Mouse (Mus musculus) left cerebral cortex, adult 6 months (tissue): ENCODE measurements around the gene Olfr693. TPM values are rescaled to one million over a fixed set of nuclear protein-coding genes. Genes with fewer than 3 reads are reported as not detected.

Experiments
- long read RNA-seq, 2 experiments: library from polyadenylated mRNA; unstranded; transcript quantifications; one replicate each; pipeline ENCODE4 v2.0.0; 2019 to 2020
- polyA plus RNA-seq: library from polyadenylated mRNA; unstranded; fragments of <200 nt; fragmentation: Nextera tagmentation; gene quantifications from 2 replicates; pipeline ENCODE4 v1.2.3, GENCODE M21; 2021

Gene Olfr693
- polyA plus RNA-seq: not detected in 2 replicates
- long read RNA-seq, experiment 1: 0 reads
- long read RNA-seq, experiment 2: 0 reads

DNA sequence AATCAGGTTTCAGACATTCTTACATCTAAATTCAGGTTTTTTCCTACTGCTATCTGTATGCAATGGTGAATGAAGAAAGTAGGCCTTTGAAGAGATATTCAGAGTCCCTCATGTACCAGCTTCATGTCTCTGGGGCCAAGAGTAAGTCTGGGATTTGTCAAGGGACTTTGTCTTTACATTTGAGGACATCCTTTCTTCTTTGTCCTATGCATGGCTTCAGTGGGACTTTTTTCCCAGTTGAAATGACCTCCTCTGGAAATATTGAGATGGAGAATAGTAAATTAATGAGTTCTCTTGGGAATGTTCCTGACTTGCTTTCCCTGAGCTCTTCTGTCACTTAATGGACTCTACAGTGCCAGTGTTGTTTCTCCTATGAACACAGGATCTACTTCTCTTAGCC, at the start of gene Olfr693:
Olfr693 (minus strand) TSS at position 101 of the 400 bp plus-strand sequence.

DNA sequence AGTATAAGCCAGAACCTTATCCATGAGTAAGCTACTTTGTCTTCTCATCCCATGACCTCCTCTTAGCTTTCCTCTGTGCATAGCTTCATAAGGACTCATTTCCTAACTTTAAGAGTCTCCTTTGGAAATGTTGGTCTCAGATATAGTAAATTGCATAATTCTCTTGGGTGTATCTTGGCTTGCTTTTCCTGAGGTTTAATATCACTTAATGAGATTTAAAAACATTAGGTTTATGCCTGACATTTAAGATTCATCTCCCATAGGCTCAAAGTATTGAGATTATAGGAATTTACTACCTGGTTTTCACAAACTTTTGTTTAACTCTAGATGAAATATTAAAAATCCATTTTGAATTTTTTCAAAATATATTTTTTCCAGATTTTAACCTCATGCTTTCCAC, 35.9 kb upstream of the Olfr693 start, which contains the start of gene Olfr695:
Olfr695 (minus strand) TSS at position 101 of the 400 bp plus-strand sequence.

DNA sequence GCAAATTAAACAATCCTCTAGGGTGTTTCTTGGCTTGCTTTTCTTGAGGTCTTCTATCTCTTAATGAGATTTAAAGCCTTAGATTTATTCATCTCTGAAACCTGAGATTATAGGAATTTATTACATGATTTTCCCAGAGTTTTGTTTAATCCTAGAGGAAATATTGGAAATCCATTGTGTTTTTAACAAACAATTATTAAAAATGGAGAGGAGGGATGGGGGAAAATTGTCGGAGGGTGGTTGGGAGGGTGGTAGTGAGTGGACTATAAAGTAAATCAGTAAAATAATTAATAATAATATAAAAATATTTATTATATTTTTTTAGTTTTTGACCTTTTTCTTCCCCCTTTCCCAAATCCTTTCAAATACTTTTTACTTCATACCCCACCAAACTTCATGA, 11.3 kb upstream of the Olfr693 start, which contains the start of gene Olfr694:
Olfr694 (minus strand) TSS at position 101 of the 400 bp plus-strand sequence.

Other genes starting within 250 kb of the Olfr693 start
- not detected in 2 replicates for gene Olfr694, start 11.2 kb upstream of the Olfr693 start, polyA plus RNA-seq
- gene Olfr695, start 35.8 kb upstream of the Olfr693 start, polyA plus RNA-seq: not detected in 2 replicates
- not detected in 2 replicates for gene Olfr697, start 61.9 kb upstream of the Olfr693 start, polyA plus RNA-seq
- gene Olfr698, start 74.8 kb upstream of the Olfr693 start, polyA plus RNA-seq: not detected in 2 replicates
- gene Olfr699, start 112.6 kb upstream of the Olfr693 start, polyA plus RNA-seq: not detected in 2 replicates
- not detected in 2 replicates for gene Olfr700, start 128.2 kb upstream of the Olfr693 start, polyA plus RNA-seq
- not detected in 2 replicates for gene Olfr701, start 133.5 kb upstream of the Olfr693 start, polyA plus RNA-seq
- not detected in 2 replicates for gene Olfr702, start 153.3 kb upstream of the Olfr693 start, polyA plus RNA-seq
- gene Olfr703, start 162.8 kb upstream of the Olfr693 start, polyA plus RNA-seq: not detected in 2 replicates
- gene Olfr704, start 182.6 kb upstream of the Olfr693 start, polyA plus RNA-seq: not detected in 2 replicates
- not detected in 2 replicates for gene Olfr705, start 196.3 kb upstream of the Olfr693 start, polyA plus RNA-seq
- not detected in 2 replicates for gene Olfr706, start 207.6 kb upstream of the Olfr693 start, polyA plus RNA-seq
- gene Olfr707, start 220.7 kb upstream of the Olfr693 start, polyA plus RNA-seq: not detected in 2 replicates
- gene Olfr1532-ps1, start 227.4 kb upstream of the Olfr693 start, polyA plus RNA-seq: not detected in 2 replicates